Mouse (Mus musculus) myocyte (in vitro differentiated cells): ENCODE results near the gene Gmnn.
A peak's percentile ranks its signal among the peaks of the same experiment; 100 is the strongest.

Experiments
- E2F4 ChIP-seq: IDR thresholded peaks from one replicate; pipeline ENCODE4 v1.6.1; 2011; ENCODE audit warnings: mild to moderate bottlenecking, control low read depth, moderate library complexity; ENCODE audit not compliant: insufficient read depth
- MAX ChIP-seq: IDR thresholded peaks from one replicate; pipeline ENCODE4 v1.6.1; 2011; ENCODE audit warnings: low read depth, mild to moderate bottlenecking, control low read depth
- POLR2A ChIP-seq: IDR thresholded peaks from one replicate; pipeline ENCODE4 v1.6.1; 2011; ENCODE audit warnings: low read depth, mild to moderate bottlenecking, control low read depth, moderate library complexity; ENCODE audit not compliant: insufficient read length
- POLR2AphosphoS2 ChIP-seq: IDR thresholded peaks from one replicate; pipeline ENCODE4 v1.6.1; 2011; ENCODE audit warnings: low read depth, control low read depth; ENCODE audit not compliant: insufficient read length
- TCF3 ChIP-seq: IDR thresholded peaks from one replicate; pipeline ENCODE4 v1.6.1; 2011; ENCODE audit warnings: low read depth, control low read depth; ENCODE audit not compliant: insufficient read length

DNA sequence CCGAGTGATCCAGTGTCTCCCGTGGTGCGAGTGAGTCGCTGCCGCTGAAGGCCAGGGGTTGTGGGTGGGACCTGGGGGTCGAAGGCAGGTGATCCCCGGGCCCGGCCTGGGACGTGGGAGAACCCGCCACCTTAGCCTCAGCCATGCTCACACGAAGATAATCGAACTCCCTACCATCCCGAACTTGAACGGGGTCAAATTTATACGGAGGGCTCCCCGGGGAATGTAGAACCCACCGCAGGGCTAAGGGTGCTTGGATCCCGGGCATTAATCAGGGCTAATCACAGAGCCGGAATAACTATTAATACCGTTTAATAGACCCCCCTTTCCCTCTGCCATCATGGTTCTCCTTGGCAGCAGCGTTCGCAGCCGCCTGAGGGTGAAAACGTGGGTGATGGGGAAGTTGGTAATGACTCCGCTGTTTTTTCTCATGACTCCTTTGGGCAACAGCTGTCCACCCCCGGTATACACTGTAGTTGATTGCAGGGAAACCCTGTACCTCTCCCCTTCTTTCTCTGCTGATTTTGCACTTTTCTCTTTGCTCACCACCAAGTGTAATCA lies 40.5 kb upstream of the Gmnn start:
- TF ChIP-seq MAX (no peak), POLR2A (peak; percentile 21), POLR2AphosphoS2 (peak; percentile 43), E2F4 (no peak), TCF3 (no peak)
